Mouse (Mus musculus) left cerebral cortex, postnatal 10 days (tissue): ENCODE data around the gene Egln1. TPM values are rescaled to one million over a fixed set of nuclear protein-coding genes. Genes with fewer than 3 reads are reported as not detected.

ENCODE experiments used
- DNase-seq, 2 experiments: peaks; one replicate each; pipeline ENCODE4 v3.0.0; 2021 to 2022; ENCODE audit warnings: low spot score in 2 of 2, mixed read lengths in 1 of 2; ENCODE audit errors: extremely low spot score in 1 of 2
- intact Hi-C: fragments of 180-260 bp; cut with DNase I; formaldehyde crosslinking; loops from one replicate; pipeline ENCODE4 v1.15.1; 2025
- total RNA-seq, 2 experiments: library from RNA; stranded (reverse); gene quantifications; 2 replicates each; pipeline ENCODE4 v1.2.3; 2021

The Egln1 gene
- total RNA-seq, 2 experiments from 2014 or later, result 59.9 to 61.1 TPM

DNA sequence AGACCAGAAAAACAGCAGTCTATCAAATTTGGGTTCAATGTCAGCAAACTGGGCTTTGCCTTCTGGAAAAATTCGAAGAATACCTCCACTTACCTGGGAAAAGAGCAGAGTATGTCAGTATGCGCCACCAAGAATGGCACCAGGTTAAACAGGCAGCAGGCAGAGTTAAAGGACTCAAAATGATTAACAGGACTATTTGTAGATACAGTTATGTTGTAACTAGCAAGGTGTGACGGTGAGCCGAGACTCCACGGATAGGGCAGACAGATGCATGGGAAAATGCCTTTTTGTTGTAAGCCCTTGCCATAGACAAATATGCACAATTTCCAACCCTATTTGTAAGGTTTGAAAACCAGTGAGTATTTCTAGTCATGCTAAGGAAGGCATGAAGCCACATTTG is 35.1 kb downstream of the Egln1 start:
- DNase-seq, result no peak
- intact Hi-C loops, result no loop called here

DNA sequence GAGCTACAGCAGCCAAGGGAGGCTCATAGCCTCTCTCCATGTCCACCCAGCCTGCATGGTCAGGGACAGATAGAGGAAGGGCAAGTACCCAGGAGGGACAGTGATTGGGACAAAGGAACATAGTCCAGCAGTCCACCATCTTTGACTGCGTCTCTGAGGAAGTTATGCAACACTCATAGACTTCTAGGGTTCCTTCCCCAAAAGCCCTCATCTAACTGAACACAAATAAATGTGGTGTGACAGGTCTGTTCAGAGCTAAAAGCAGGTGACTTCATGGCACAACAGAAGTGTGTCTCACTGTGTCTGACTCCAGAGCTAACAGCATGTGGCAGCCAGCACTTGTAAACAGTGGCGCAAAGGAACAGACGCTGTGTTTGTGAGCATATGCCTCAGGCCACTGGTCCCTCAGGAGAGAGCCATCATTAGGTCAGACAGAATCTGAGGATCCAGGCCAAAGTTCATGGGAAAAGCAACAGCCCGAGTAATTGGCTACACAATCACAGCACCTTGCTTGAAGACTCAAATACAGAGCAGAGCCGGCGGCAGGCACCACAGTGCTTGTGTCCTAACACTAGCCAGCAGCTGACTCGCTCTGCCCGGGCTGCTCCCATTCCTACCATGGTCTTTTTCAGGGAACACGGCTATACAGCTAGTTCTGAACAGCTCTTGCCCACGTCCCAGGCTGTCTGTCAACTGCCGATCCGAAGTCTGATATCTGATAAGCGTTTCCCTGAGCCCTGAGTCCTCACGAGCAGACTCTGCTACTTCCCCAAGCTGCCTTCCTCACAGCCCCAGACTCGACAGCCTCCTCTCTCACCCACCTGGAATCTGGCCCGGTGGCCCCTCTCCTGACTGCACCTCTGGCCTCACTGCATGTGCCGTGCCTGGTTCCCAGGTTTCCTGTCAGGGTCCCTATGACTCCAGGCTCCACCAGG is 36.9 kb downstream of the Egln1 start:
- DNase-seq, result no peak
- intact Hi-C loops, result no loop called here

DNA sequence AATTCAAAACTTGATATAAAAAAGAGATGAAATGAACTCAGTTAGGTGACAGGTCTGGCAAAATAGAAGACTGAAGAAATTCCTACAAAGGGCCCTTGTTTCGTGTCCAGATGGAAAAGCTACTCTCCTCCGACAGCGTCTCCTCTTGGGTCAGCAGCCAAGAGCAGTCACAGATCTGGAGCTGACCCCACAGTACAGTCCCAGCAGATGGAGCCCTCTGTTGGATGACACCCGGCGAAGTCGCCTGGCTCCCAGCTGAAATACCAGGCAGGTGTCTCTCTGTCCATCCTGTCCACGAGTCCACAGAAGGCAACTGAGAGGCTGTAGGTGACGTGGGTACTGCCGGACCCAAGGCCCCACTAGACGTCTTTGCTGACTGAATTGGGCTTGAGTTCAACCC is 38.8 kb downstream of the Egln1 start:
- intact Hi-C loops, result no loop called here
- no peak for DNase-seq

DNA sequence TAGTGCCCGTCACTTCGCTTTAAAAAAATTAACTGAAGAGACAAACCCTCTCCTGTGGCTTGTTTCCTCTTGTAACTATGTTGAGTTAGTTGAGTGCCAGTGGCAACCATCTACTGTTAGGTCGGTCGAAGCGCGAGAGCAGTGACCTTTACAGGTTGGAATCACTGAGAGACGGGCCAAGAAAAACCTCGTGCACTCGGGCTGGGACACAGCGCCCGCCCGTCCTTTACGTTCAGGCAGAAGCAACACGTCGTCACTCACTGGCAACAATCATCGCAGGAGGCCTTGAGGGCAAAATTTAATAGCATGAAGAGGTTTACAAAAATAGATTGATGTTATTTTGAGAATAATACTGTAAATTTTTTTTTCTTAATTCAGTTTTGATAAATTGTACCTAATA is 39.2 kb downstream of the Egln1 start:
- intact Hi-C loops, result no loop called here
- no peak for DNase-seq

DNA sequence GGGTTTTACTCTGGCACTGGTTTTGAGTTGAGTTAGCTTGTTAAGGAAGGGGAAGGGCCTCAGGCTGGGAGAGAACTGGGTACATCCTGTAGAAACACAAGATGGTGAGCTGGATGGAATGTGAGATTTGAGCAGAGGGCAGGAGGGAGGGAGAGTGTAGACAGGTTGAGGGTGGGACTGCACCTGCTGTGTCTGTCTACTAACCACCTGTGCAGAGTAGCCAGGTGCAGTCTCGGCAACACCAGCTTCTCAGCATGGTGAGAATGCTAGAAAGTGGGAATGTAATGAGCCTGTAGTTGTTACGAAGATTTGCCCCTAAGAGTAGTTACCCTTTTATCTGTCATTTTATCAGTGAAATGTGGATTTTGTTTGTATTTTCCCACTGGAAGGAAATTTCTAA is 43.6 kb downstream of the Egln1 start:
- no peak for DNase-seq
- intact Hi-C loops, result no loop called here

DNA sequence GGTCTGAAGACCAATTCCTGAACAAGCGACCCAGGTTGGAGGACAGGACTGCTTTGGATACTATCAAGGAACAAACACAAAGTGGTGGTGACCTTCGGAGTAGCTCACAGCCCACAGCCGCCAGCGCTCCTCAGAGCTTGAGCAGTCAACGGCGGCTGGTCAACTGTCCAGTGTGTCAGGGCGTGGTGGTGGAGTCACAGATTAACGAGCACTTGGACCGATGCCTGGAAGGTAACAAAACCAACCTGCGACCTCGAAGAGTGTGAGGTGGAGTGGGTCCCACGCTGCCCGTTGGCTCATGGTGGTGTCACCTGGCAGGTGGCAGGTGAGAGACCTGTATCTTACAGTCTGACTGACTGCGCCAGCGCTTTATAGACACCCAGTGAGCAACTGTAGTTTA is 45.9 kb downstream of the Egln1 start:
- intact Hi-C loops, result no loop called here
- no peak for DNase-seq

DNA sequence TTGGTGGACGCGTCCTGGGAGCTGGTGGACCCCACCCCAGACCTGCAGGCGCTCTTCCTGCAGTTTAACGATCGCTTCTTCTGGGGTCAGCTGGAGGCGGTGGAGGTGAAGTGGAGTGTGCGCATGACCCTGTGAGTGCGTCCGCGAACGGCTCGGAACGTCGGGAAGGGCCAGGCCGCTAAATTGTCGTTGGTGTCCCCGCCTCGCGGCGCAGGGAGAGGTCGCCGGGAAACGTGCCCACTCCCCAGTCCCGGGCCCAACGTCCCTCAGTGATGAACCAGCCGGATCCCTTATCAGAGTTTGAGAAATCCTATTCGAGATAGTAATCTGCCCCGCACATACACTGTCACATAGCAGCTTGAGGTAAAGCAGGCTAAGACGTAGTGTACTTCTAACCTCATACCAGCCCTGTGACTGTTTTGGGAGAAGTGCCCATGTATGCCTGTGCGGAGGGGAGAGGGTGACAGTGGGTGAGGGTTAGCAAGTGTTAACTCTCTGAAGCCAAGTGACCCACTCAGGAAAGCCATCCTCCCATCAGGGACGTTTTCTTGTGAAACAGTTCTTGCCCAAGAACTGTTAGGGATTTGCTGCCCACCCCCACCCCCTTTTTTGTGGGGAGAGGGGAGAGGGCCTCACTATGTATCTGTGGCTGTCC is 50.7 kb downstream of the Egln1 start:
- DNase-seq, result no peak
- intact Hi-C loops, result loop anchor here (5.0 kb wide), 2 partner anchors 49 to 114 kb away; partner anchors contain the start of genes Egln1 and Tsnax

DNA sequence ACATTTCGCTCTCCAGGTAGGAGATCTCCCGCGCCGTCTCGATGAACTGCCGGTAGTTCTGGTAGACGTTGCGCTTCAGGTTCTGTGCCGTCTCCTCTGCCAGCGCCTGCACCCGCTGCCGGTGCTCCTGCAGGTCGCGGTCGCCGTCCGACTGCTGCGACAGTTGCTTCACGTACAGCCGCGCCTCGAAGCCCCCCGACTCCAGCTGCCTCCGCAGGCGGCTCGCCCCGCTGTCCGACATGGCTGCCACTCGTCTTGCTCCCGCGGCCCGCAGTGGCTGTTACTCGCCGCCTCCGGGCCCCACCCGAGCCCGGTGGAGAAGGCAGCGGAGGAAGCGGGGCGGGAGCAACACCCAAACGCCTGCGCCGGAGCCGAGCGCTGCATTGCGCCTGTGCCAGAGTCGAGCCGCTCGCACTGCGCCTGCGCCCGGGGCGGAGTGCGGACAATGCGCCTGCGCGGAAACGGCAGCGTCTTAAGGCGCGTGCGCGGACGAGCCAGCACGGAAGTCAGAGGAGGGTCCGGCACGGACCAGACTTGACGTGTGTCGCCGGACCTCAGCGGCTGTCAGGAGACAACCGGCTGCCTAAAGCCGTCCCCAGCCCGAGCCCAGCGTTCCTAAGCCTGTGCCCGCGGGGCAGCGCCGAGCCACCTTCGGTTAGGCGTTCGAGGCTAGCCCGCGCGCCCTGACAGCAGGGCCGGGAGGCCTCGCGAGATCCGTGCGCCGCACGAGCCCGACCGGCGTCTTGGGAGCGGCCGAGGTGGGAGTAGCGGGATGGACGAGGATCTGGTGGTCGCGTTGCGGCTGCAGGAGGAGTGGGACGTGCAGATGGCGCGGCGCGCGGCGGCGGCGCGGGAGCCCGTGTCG is 51.5 kb downstream of the Egln1 start, which contains the start of the genes Exoc8 and Sprtn:
Gene Exoc8 (minus strand): TSS at position 320 of the 865 bp plus-strand sequence.
Gene Sprtn (plus strand): TSS at position 501 of the 865 bp plus-strand sequence.
- peak; percentile 96 to 97 for DNase-seq
- intact Hi-C loops, result loop anchor here (5.0 kb wide), 2 partner anchors 50 to 115 kb away; partner anchors contain the start of genes Egln1 and Tsnax

DNA sequence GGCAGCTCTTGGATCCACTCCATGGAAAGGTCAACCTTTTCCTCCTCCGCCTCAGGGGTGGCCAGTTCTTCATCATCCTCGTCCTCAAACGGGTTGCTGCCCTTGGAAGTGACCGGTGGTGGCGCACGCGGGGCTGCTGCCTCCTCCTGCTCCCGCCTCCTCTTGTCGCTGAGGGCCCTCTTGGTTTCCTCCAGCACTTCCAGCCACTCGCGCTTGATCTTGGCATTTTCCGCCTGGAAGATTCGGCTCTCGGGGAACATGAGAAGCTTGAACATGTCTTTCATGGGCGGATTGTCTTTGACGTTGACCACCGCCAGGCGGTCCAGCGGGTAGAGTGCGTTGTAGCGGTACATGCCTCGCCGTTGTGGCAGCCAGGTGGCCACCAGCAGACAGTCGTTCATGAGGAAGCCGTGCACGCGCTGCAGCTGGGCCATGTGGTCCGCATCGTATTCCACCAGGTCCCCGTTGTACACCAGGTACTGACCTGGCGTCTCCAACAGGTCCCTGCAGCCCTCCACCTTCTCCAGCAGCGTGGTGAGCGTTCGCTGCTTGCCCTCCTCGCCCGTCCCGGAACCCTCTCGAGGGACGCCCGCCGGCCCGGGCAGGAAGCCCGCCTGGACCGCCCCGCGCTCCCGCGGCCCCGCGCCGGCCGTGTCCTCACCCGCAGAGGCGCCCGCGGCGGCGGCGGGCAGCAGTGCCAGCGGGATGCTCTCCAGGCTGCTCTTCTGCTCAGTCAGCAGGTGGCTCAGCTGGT is 52.3 kb downstream of the Egln1 start:
- intact Hi-C loops, result loop anchor here (5.0 kb wide), 2 partner anchors 50 to 115 kb away; partner anchors contain the start of genes Egln1 and Tsnax
- peak; percentile 60 to 90 for DNase-seq

DNA sequence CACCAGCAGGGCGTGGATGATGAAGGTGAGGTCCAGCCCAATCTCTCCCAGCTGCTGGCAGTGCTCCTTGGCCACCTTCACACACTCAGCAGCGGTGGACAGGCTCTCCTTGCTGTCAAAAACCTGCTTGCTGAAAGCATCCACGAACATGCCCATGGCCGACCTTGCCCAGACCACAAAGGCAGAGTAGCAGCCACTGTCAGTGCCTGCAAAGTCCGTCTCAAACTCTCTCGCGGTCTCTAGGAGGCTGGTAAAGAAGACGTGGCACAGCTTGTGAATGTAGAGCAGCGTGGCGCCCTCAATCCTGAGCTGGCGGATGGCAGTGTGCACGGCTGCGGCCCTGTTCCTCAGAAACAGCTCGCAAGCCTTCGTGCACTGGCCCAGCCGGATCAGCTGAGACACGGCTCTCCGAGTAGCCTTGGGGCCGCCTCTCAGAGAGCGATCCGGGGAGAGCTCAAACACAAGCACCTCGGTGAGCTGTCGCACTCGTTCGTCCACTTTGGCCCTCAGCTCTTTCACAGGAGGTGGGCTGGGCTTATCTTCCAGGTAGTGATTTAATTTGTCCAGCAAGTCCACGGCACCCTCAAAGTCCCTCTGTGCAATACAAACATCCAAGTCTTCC is 53.0 kb downstream of the Egln1 start:
- peak in 1 of 2 experiments; percentile 37 for DNase-seq
- intact Hi-C loops, result loop anchor here (5.0 kb wide), 2 partner anchors 51 to 116 kb away; partner anchors contain the start of genes Egln1 and Tsnax

DNA sequence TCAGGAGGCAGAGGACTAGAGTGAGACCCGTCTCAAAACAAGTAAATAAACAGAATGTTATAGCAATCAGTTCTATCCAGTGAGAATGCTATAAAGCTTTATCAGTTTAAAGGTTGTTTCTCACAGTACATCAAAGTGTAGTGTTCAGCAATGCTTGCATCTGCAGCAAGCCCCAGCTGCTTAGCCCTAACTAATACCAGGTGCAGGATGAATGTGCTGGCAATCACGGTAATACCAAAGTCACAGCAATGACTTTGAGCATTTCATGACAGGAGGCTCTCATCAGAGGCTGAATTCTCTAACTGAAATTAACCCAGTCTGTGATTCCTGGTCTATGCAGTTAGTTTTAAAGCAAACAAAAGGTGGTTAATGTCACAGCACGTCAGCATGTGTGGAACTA is 56.5 kb downstream of the Egln1 start:
- no peak for DNase-seq
- intact Hi-C loops, result no loop called here

DNA sequence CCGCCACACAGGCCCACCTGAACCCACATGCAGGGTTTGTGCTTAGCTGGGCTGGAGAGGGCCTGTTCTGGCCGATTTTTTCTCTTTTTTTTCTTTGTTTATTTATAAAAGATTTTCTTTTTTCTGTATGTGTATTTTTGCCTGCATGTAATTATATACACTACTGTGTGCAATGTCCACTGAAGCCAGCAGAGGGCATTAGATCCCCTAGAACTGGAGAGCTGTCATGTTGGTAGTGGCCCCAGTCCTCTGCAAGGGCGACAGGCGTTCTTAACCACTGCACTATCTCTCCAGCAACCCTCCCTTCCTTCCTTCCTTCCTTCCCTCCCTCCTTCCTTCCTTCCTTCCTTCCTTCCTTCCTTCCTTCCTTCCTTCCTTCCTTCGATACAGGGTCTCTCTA is 60.7 kb downstream of the Egln1 start:
- DNase-seq, result no peak
- intact Hi-C loops, result no loop called here

DNA sequence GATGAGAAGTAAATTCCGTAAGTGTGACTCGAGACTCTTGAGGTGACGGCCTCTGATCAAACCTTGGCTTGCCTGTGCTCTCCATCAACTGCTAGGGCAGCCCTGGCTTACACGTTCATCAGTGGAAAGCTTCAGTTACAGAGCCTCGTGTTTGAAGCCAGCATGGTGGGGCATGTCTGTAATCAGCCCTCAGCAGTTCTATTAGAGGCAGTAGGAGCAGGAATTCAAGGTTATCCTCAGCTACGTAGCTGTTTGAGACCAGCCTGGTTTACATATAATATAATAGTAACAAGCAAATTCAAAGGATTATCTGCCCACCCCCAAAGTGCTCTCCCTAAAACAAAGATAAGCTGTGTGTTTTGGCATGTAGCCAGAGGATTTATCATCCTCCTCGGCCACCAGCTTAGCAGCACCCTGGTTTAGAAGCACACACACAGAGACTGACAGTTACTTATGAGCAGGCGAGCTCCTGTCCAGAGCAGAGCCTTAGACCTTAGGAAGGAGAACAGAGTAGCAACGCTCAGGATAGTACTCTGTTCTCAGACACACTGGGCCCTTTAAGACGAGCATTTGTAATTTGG is 70.1 kb downstream of the Egln1 start:
- no peak for DNase-seq
- intact Hi-C loops, result no loop called here

DNA sequence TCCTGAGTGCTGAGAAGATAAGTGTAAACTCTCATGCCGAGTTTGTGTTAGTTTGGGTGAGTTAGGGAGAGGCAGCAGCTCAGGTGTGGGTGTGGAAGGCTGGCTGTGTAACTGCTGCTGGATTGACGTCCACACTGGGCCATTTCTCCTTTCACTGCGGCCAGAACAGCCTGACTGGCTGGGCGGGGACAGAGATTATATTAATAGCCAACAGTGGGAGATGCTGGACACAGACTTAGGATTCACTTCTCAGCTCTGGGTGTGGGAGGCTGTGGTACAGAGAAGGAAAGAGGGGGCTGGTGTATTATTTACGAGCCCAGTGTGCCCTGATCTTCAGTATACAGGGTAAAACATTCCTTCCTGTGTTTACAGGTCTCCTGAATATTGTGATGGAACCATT is 71.0 kb downstream of the Egln1 start:
- intact Hi-C loops, result no loop called here
- DNase-seq, result no peak

DNA sequence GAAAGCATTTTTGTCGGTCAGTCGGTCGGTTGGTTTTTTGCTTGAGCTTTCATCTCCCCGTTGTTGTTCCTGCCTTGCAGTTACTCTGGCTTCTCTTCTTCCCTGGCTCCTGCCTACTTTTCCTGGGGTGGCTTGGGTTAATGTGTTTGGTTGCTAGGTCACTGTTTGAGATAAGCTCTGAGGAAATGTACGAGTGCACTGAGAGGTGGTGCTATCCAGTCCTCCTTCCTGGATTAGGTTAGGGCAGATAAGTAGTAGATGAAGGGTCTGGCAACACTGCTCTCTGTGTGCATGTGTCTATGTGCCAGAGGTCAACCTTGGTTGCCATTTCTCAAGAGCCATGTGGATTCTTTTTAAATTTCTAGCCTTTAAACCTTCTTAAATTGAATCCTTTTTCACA is 76.4 kb downstream of the Egln1 start:
- no peak for DNase-seq
- intact Hi-C loops, result no loop called here

DNA sequence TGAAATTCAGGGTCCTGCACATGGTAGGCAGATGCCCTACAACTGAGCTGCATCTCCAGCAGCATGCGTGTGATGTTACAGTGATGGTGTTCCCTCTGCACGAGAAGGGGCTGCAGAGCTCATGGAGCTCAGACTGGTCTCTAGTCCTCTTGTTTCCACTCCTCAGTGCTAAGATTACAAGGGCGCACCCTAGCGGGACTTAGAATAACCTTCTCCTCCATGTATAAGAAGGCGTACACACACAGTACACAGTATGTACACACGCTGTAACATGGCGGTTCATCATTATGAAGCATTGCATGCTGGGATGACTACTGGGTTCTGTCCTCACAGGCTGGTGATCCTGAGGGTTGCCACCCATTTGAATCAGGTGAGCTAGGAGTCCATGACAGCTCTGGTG is 77.0 kb downstream of the Egln1 start:
- no peak for DNase-seq
- intact Hi-C loops, result no loop called here

DNA sequence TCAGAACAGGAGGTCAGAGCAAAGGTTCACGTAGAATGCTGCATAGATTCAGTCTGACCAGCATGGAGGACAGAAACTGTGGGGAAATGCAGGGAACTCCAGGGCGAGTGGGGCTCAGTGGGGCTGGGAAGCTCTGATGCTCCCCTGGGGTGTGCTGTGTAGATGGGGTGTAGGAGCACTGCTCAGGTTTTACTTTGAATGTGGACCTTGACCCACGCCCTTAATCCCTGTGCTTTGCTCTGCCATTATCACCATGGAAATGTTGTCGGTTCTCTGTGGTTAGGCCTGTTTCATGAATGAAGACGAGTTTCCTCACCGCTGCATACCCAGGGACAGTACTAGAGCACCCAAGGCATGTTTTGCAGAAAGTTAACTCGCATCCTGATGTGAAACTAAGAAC is 77.7 kb downstream of the Egln1 start:
- no peak for DNase-seq
- intact Hi-C loops, result no loop called here
